Mouse (Mus musculus) hindbrain, postnatal 0 days (tissue): ENCODE measurements around the gene Rbm19. TPM values are rescaled to one million over a fixed set of nuclear protein-coding genes. Genes with fewer than 3 reads are reported as not detected.
"Not testable (repeated sequence)": the region's sequence is repeated elsewhere in the genome, so short reads cannot be mapped to it uniquely, and the experiment has no call there.

Source experiments
- ATAC-seq: fragments of 200-750 bp; cut with Nextera tagmentation; 2 replicates; pipeline ENCODE4 v1.8.0; 2017; ENCODE audit warnings: mild to moderate bottlenecking, moderate TSS enrichment, moderate library complexity
- DNase-seq: peaks from one replicate; pipeline ENCODE4 v3.0.0-alpha.2; 2015; ENCODE audit warnings: low spot score
- H3K27ac ChIP-seq: fragments of 300-500 bp; sonication (generic); 2 replicates; pipeline ENCODE4 v1.5.1; 2014; ENCODE audit warnings: mild to moderate bottlenecking
- H3K27me3 ChIP-seq: fragments of 300-500 bp; sonication (generic); 2 replicates; pipeline ENCODE4 v1.6.1; 2014; ENCODE audit warnings: low read length, mixed read lengths; ENCODE audit not compliant: insufficient read depth
- H3K36me3 ChIP-seq: fragments of 300-500 bp; sonication (generic); 2 replicates; pipeline ENCODE4 v1.6.1; 2014; ENCODE audit warnings: low read length, mixed read lengths; ENCODE audit not compliant: insufficient read depth
- H3K4me1 ChIP-seq: fragments of 300-500 bp; sonication (generic); 2 replicates; pipeline ENCODE4 v1.6.1; 2014; ENCODE audit warnings: antibody characterized with exemption, low read length, mixed read lengths; ENCODE audit not compliant: insufficient read depth
- H3K4me2 ChIP-seq: fragments of 300-500 bp; sonication (generic); 2 replicates; pipeline ENCODE4 v1.6.1; 2014; ENCODE audit warnings: low read depth, mild to moderate bottlenecking, low read length, moderate library complexity, mixed read lengths
- H3K4me3 ChIP-seq: fragments of 300-500 bp; sonication (generic); 2 replicates; pipeline ENCODE4 v1.5.1; 2014; ENCODE audit warnings: low read length
- H3K9ac ChIP-seq: fragments of 300-500 bp; sonication (generic); replicated peaks from 2 replicates; pipeline ENCODE4 v1.6.1; 2014; ENCODE audit warnings: mild to moderate bottlenecking, low read length, moderate library complexity, mixed read lengths
- H3K9me3 ChIP-seq: fragments of 300-500 bp; sonication (generic); 2 replicates; pipeline ENCODE4 v1.6.1; 2016; ENCODE audit warnings: low read length, mixed read lengths
- CTCF ChIP-seq: IDR thresholded peaks from 2 replicates; pipeline ENCODE4 v1.5.1; 2016; ENCODE audit warnings: antibody characterized with exemption, control low read depth, low read depth
- WGBS: fragments of 180-500 bp; shearing (Covaris S2); extraction: QIAGEN DNeasy Blood & Tissue Kit; methylation state at CpG from one replicate; pipeline ENCODE4 v1.1.7; 2014; 5-methylcytosine and 5-hydroxymethylcytosine counted together
- polyA plus RNA-seq: library from polyadenylated mRNA; unstranded; fragments of >200 nt; fragmentation: Nextera tagmentation; extraction: Ambion mirVana; gene quantifications from 2 replicates; pipeline ENCODE4 v1.2.1, GENCODE M21; 2015
- total RNA-seq: library from RNA; depleted of rRNA; stranded (reverse); fragments of >200 nt; gene quantifications from 2 replicates; pipeline ENCODE4 v1.2.3, GENCODE M21; 2014

Gene Rbm19
- total and polyA plus RNA-seq, 2 experiments from 2014 or later, result 17.2 to 33.4 TPM

GRCm38 (mm10) chr5:120097042-120097441 is 19.2 kb upstream of the Rbm19 start:
- Histone ChIP-seq H3K9me3 (no peaks in the 10 kb centered on the region), H3K4me3 (no peak overlapping the region), H3K36me3 (no peaks in the 10 kb centered on the region), H3K4me1 (no peaks in the 10 kb centered on the region), H3K27me3 (no peaks in the 10 kb centered on the region), H3K9ac (no peak overlapping the region), H3K4me2 (no peak overlapping the region), H3K27ac (no peak overlapping the region)
- TF ChIP-seq CTCF, result no peak
- 72% methylated on average over 9 of the region's 9 CpGs for WGBS
- ATAC-seq (no peak), DNase-seq (no peak)

GRCm38 (mm10) chr5:120100814-120101213 is 15.5 kb upstream of the Rbm19 start:
- Histone ChIP-seq H3K36me3 (no peaks in the 10 kb centered on the region), H3K9ac (no peak overlapping the region), H3K27ac (no peak overlapping the region), H3K27me3 (no peaks in the 10 kb centered on the region), H3K9me3 (no peaks in the 10 kb centered on the region), H3K4me2 (no peak overlapping the region), H3K4me1 (no peaks in the 10 kb centered on the region), H3K4me3 (no peak overlapping the region)
- DNase-seq, result no peak
- ATAC-seq, result no peak
- peak; percentile 8; the same call in 1 of the 2 replicates for TF ChIP-seq CTCF
- WGBS, result 91% methylated on average over 6 of the region's 6 CpGs

GRCm38 (mm10) chr5:120102097-120102496 is 14.2 kb upstream of the Rbm19 start:
- DNase-seq (no peak), ATAC-seq (no peak)
- Histone ChIP-seq H3K4me2 (no peak overlapping the region), H3K4me3 (no peak overlapping the region), H3K27ac (no peak overlapping the region), H3K27me3 (no peaks in the 10 kb centered on the region), H3K9me3 (no peaks in the 10 kb centered on the region), H3K36me3 (no peaks in the 10 kb centered on the region), H3K9ac (no peak overlapping the region), H3K4me1 (no peaks in the 10 kb centered on the region)
- 83% methylated on average over 8 of the region's 8 CpGs for WGBS
- no peak for TF ChIP-seq CTCF

- H3K9ac ChIP-seq, result no peak overlapping the region
- no peaks in the 10 kb centered on the region for H3K27me3 ChIP-seq
- H3K4me2 ChIP-seq, result no peak overlapping the region
- H3K4me3 ChIP-seq, result no peak overlapping the region
- no peaks in the 10 kb centered on the region for H3K9me3 ChIP-seq
- ATAC-seq (0 out of 2 replicates have a peak, but pooled peaks have one; percentile 47), DNase-seq (peak; percentile 83)
- H3K36me3 ChIP-seq, result no peaks in the 10 kb centered on the region
- H3K27ac ChIP-seq, result no peak overlapping the region
- peak; percentile 100 for TF ChIP-seq CTCF
- 19% methylated on average over 12 of the region's 12 CpGs for WGBS
- H3K4me1 ChIP-seq, result no peaks in the 10 kb centered on the region
These were observed 13.5 kb upstream of the Rbm19 start for GRCm38 (mm10) chr5:120102732-120103131.

- Histone ChIP-seq H3K36me3 (no peaks in the 10 kb centered on the region), H3K9ac (no peak overlapping the region), H3K4me2 (no peak overlapping the region), H3K4me3 (no peak overlapping the region), H3K9me3 (no peaks in the 10 kb centered on the region), H3K4me1 (no peaks in the 10 kb centered on the region), H3K27me3 (no peaks in the 10 kb centered on the region), H3K27ac (no peak overlapping the region)
- WGBS, result 70% methylated on average over 12 of the region's 12 CpGs
- ATAC-seq, result no peak
- no peak for TF ChIP-seq CTCF
- DNase-seq, result no peak
These were observed 12.8 kb upstream of the Rbm19 start for GRCm38 (mm10) chr5:120103458-120103857.

- H3K9me3 ChIP-seq, result no peaks in the 10 kb centered on the region
- peak; percentile 84 for TF ChIP-seq CTCF
- no peak overlapping the region for H3K9ac ChIP-seq
- H3K4me1 ChIP-seq, result no peaks in the 10 kb centered on the region
- ATAC-seq, result no peak
- no peak overlapping the region for H3K27ac ChIP-seq
- H3K4me3 ChIP-seq, result no peak overlapping the region
- WGBS, result 32% methylated on average over 12 of the region's 12 CpGs
- 0 out of 2 replicates have a peak, but pooled peaks cover 4% of the 10 kb centered on the region for H3K27me3 ChIP-seq
- no peak overlapping the region for H3K4me2 ChIP-seq
- H3K36me3 ChIP-seq, result no peaks in the 10 kb centered on the region
- peak; percentile 68 for DNase-seq
These were observed 9.7 kb upstream of the Rbm19 start for GRCm38 (mm10) chr5:120106424-120107073.

- DNase-seq (no peak), ATAC-seq (no peak)
- no peak overlapping the region for H3K4me2 ChIP-seq
- WGBS, result 89% methylated on average over 12 of the region's 12 CpGs
- no peaks in the 10 kb centered on the region; the same call in 1 of the 2 replicates for H3K27me3 ChIP-seq
- H3K27ac ChIP-seq, result no peak overlapping the region
- no peaks in the 10 kb centered on the region for H3K36me3 ChIP-seq
- H3K4me1 ChIP-seq, result no peaks in the 10 kb centered on the region
- H3K4me3 ChIP-seq, result no peak overlapping the region
- no peak for TF ChIP-seq CTCF
- H3K9me3 ChIP-seq, result no peaks in the 10 kb centered on the region
- no peak overlapping the region for H3K9ac ChIP-seq
These were observed 1.9 kb upstream of the Rbm19 start for GRCm38 (mm10) chr5:120114361-120114760.

- H3K36me3 ChIP-seq, result peaks cover 18% of the 10 kb centered on the region
- not testable (repeated sequence) for DNase-seq, ATAC-seq, H3K27ac ChIP-seq, H3K4me1 ChIP-seq, H3K27me3 ChIP-seq, H3K9me3 ChIP-seq, H3K9ac ChIP-seq
- WGBS, result 49% methylated on average over 3 of the region's 3 CpGs
- H3K4me2 ChIP-seq, result peak overlapping the region; percentile 98
- H3K4me3 ChIP-seq, result peak overlapping the region; percentile 75
These were observed 896 bp downstream of the Rbm19 start for GRCm38 (mm10) chr5:120117161-120117560.
